Mouse (Mus musculus) limb, embryonic 15.5 days (tissue): ENCODE measurements at regions not wholly inside any gene's neighbourhood (a gene's known extent, or its start where the extent isn't known, plus 50 kb on each side); places are given as distances from the start of the nearest gene placed in this dataset.
A peak's percentile ranks its signal among the peaks of the same experiment; 100 is the strongest.

Source experiments
- ATAC-seq: fragments of 200-750 bp; cut with Nextera tagmentation; 2 replicates; pipeline ENCODE4 v1.8.0; 2017; ENCODE audit warnings: low read depth, moderate TSS enrichment; ENCODE audit not compliant: insufficient number of reproducible peaks, low FRiP score, low TSS enrichment
- H3K27ac ChIP-seq: fragments of 300-500 bp; sonication (generic); 2 replicates; pipeline ENCODE4 v1.5.1; 2015; ENCODE audit warnings: moderate library complexity, mild to moderate bottlenecking, inconsistent platforms
- H3K27me3 ChIP-seq: fragments of 300-500 bp; sonication (generic); 2 replicates; pipeline ENCODE4 v1.6.1; 2015; ENCODE audit warnings: inconsistent platforms
- H3K36me3 ChIP-seq: fragments of 300-500 bp; sonication (generic); 2 replicates; pipeline ENCODE4 v1.6.1; 2015; ENCODE audit warnings: inconsistent platforms
- H3K4me1 ChIP-seq: fragments of 300-500 bp; sonication (generic); 2 replicates; pipeline ENCODE4 v1.6.1; 2015; ENCODE audit warnings: inconsistent platforms
- H3K4me2 ChIP-seq: fragments of 300-500 bp; sonication (generic); 2 replicates; pipeline ENCODE4 v1.6.1; 2015; ENCODE audit warnings: mild to moderate bottlenecking, inconsistent platforms
- H3K4me3 ChIP-seq: fragments of 300-500 bp; sonication (generic); 2 replicates; pipeline ENCODE4 v1.5.1; 2015; ENCODE audit warnings: mild to moderate bottlenecking, inconsistent platforms
- H3K9ac ChIP-seq: fragments of 300-500 bp; sonication (generic); 2 replicates; pipeline ENCODE4 v1.6.1; 2015; ENCODE audit warnings: inconsistent platforms
- H3K9me3 ChIP-seq: fragments of 300-500 bp; sonication (generic); 2 replicates; pipeline ENCODE4 v1.6.1; 2016; ENCODE audit warnings: inconsistent platforms
- WGBS: fragments of 180-500 bp; shearing (Covaris S2); methylation state at CpG from one replicate; pipeline ENCODE4 v1.1.7; 2015; 5-methylcytosine and 5-hydroxymethylcytosine counted together

DNA sequence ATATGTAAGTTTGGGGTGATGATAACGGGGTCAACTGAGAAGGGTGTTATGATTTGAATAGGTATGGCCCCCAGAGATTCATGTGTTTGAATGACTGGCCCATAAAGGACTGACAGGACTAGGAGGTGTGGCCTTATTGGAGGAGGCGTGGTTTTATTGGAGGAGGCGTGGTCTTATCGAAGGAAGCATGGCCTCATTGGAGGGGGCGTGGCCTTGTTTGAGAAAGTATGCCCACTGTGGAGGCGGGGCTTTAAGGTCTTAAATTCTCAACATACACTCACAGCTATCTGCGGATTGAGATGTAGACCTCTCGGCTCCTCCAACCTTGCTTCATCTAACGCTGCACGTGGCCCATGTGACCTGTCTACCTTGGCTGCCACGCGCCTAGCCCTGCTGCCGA lies 63.7 kb upstream of the Gm3045 start:
- peaks cover 27% of the 10 kb centered on the region for H3K4me1 ChIP-seq
- H3K27ac ChIP-seq: no peak overlapping the region
- H3K36me3 ChIP-seq: no peaks in the 10 kb centered on the region
- H3K4me3 ChIP-seq: no peak overlapping the region
- H3K4me2 ChIP-seq: no peak overlapping the region
- no peaks in the 10 kb centered on the region for H3K27me3 ChIP-seq
- no peak overlapping the region for H3K9ac ChIP-seq
- H3K9me3 ChIP-seq: no peaks in the 10 kb centered on the region
- ATAC-seq: no peak
- 52% methylated on average over 13 of the region's 13 CpGs for WGBS

DNA sequence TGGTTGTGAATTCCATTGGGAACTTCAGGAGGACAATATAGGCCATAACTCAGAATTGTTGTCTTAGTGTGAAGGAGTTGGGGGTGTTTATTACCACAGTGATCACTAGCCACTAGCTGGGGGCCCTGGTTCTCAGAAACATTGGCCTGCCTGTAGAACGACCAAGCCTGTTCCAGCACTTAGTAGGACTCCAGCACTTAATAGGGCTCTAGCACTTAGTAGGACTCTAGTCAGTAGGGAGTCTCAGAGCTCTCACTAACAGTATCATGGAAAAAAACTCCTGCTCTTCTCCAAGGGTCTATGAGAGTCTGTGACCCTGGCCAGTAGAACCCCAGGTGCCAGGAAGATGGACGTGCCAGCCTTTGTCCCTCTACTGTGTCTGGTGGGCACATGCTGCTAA lies 56.8 kb upstream of the Gm3045 start:
- H3K27ac ChIP-seq: no peak overlapping the region
- no peaks in the 10 kb centered on the region for H3K27me3 ChIP-seq
- peaks cover 14% of the 10 kb centered on the region for H3K4me1 ChIP-seq
- H3K9ac ChIP-seq: no peak overlapping the region
- no peak overlapping the region for H3K4me3 ChIP-seq
- no peaks in the 10 kb centered on the region for H3K9me3 ChIP-seq
- WGBS: 79% methylated on average over 2 of the region's 2 CpGs
- no peaks in the 10 kb centered on the region for H3K36me3 ChIP-seq
- no peak overlapping the region for H3K4me2 ChIP-seq
- no peak for ATAC-seq

GRCm38 (mm10) chr13:56371374-56371773 lies 55.0 kb upstream of the Gm3045 start:
- Histone ChIP-seq H3K4me3 (no peak overlapping the region), H3K4me1 (peaks cover 14% of the 10 kb centered on the region), H3K27ac (peak overlapping the region; percentile 43; the same call in 1 of the 2 replicates), H3K36me3 (no peaks in the 10 kb centered on the region), H3K9ac (no peak overlapping the region), H3K27me3 (no peaks in the 10 kb centered on the region), H3K4me2 (no peak overlapping the region), H3K9me3 (no peaks in the 10 kb centered on the region)
- 23% methylated on average over 5 of the region's 5 CpGs for WGBS
- ATAC-seq: no peak

DNA sequence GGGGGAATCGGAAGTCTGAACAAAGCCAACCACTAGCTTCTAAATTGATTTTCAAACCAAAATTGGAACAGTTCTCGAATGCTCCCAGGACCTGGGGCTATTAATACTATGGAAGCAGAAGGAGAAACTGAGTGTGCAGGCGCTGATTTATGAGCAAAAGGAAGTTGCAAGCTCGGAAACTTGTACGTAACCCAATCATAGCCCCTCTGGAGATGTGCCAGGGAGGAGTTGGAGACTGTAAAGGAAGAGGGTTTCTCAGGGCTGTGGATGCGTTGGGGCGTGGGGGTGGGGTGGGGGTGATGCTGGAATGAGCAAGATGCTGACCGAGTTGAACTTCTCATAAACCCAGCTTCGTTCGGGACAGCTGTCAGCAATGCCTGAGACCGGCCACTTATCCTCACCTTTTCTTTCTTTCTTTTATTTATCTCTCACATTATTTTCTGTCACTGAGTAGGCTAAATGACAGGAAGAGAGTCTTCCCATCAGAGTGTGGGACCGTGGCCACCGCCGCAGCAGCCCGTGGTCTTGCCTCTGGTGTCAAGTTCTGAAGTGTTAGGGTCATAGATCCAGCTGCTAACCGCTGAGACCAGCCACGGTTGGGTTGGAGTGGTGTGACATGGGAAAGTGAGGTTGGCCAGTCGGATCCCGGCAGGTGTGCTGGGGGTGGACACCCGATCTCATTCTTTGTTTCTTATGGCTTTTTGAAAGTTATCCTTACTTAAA lies 54.2 kb upstream of the Gm3045 start:
- Histone ChIP-seq H3K27ac (peak overlapping the region; percentile 67), H3K9ac (no peak overlapping the region), H3K4me2 (no peak overlapping the region), H3K36me3 (no peaks in the 10 kb centered on the region), H3K4me3 (no peak overlapping the region), H3K27me3 (no peaks in the 10 kb centered on the region), H3K4me1 (peaks cover 14% of the 10 kb centered on the region), H3K9me3 (no peaks in the 10 kb centered on the region)
- no peak for ATAC-seq
- 44% methylated on average over 20 of the region's 20 CpGs for WGBS

DNA sequence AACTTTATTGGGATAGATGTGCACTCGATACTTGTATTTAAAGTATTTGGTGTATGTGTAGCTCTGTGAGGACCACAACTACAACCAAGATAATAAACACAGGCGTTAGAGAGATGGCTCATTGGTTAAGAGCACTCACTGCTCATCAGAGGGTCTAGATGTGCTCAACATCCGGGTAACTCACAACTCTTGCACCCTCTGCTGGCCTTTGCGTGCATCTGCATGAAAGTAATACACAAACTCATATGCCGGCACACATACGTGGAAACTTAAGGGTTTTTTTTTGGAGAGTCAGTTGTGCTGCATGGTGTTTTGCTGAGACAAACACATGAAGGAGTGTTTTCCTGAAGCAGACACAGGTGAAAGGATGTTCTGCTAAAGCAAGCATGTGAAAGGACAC lies 53.7 kb upstream of the Gm3045 start:
- Histone ChIP-seq H3K4me1 (peaks cover 14% of the 10 kb centered on the region), H3K36me3 (no peaks in the 10 kb centered on the region), H3K27me3 (no peaks in the 10 kb centered on the region), H3K4me2 (no peak overlapping the region), H3K9me3 (no peaks in the 10 kb centered on the region), H3K27ac (peak overlapping the region; percentile 67; the same call in 1 of the 2 replicates), H3K9ac (no peak overlapping the region), H3K4me3 (no peak overlapping the region)
- WGBS: 80% methylated on average over 6 of the region's 6 CpGs
- no peak for ATAC-seq
